Mouse (Mus musculus): ENCODE data around the gene Cd248. TPM values are rescaled to one million over a fixed set of nuclear protein-coding genes. Genes with fewer than 3 reads are reported as not detected.
A peak's percentile ranks its signal among the peaks of the same experiment; 100 is the strongest.

The Cd248 gene
- polyA plus RNA-seq, 1 experiment from 2014 or later, result 4.1 TPM

GRCm38 (mm10) chr19:5052166-5052822, 15.6 kb upstream of the Cd248 start:
- DNase-seq (ENCODE audit: low spot score), result no peak

GRCm38 (mm10) chr19:5052853-5053252, 15.0 kb upstream of the Cd248 start:
- no peak for DNase-seq (ENCODE audit: low spot score)

GRCm38 (mm10) chr19:5053909-5054308, 14.0 kb upstream of the Cd248 start:
- DNase-seq (ENCODE audit: low spot score), result peak; percentile 39

- DNase-seq (ENCODE audit: low spot score), result peak; percentile 44
Measured at GRCm38 (mm10) chr19:5056251-5056650, 11.6 kb upstream of the Cd248 start.

- DNase-seq (ENCODE audit: low spot score), result no peak
Measured at GRCm38 (mm10) chr19:5057876-5058775, 9.8 kb upstream of the Cd248 start.

- no peak for DNase-seq (ENCODE audit: low spot score)
Measured at GRCm38 (mm10) chr19:5058801-5059771, 8.8 kb upstream of the Cd248 start.

GRCm38 (mm10) chr19:5060365-5061330, 7.2 kb upstream of the Cd248 start:
- DNase-seq (ENCODE audit: low spot score), result no peak

GRCm38 (mm10) chr19:5062041-5062440, 5.8 kb upstream of the Cd248 start:
- DNase-seq (ENCODE audit: low spot score), result no peak

GRCm38 (mm10) chr19:5062446-5062845, 5.4 kb upstream of the Cd248 start:
- no peak for DNase-seq (ENCODE audit: low spot score)

GRCm38 (mm10) chr19:5065104-5065503, 2.8 kb upstream of the Cd248 start:
- no peak for DNase-seq (ENCODE audit: low spot score)

- DNase-seq (ENCODE audit: low spot score), result no peak
Measured at GRCm38 (mm10) chr19:5067040-5067799, 658 bp upstream of the Cd248 start.

GRCm38 (mm10) chr19:5068570-5069234, 824 bp downstream of the Cd248 start:
- DNase-seq (ENCODE audit: low spot score), result no peak

- DNase-seq (ENCODE audit: low spot score), result no peak
Measured at GRCm38 (mm10) chr19:5069486-5069885, 1.6 kb downstream of the Cd248 start.

- DNase-seq (ENCODE audit: low spot score), result no peak
Measured at GRCm38 (mm10) chr19:5069978-5070377, 2.1 kb downstream of the Cd248 start.

- DNase-seq (ENCODE audit: low spot score), result no peak
Measured at GRCm38 (mm10) chr19:5071077-5071476, 3.2 kb downstream of the Cd248 start.

GRCm38 (mm10) chr19:5071545-5072369, 3.9 kb downstream of the Cd248 start:
- DNase-seq (ENCODE audit: low spot score), result peak; percentile 38

- no peak for DNase-seq (ENCODE audit: low spot score)
Measured at GRCm38 (mm10) chr19:5072389-5073019, 4.6 kb downstream of the Cd248 start.

Data from thymus, postnatal 0 days (tissue).